Mouse (Mus musculus) neural tube, embryonic 11.5 days (tissue): ENCODE data around the gene Smim6. TPM values are rescaled to one million over a fixed set of nuclear protein-coding genes. Genes with fewer than 3 reads are reported as not detected.

Experiments
- ATAC-seq: fragments of 200-750 bp; cut with Nextera tagmentation; 2 replicates; pipeline ENCODE4 v1.8.0; 2017; ENCODE audit warnings: moderate number of reproducible peaks, mild to moderate bottlenecking, moderate TSS enrichment, moderate library complexity; ENCODE audit not compliant: insufficient read depth, low FRiP score, low TSS enrichment
- DNase-seq: peaks from one replicate; pipeline ENCODE4 v3.0.0-alpha.2; 2015; ENCODE audit warnings: low spot score
- H3K27ac ChIP-seq: fragments of 300-500 bp; sonication (generic); 2 replicates; pipeline ENCODE4 v1.5.1; 2014; ENCODE audit warnings: low read depth, mild to moderate bottlenecking, low read length
- H3K27me3 ChIP-seq: fragments of 300-500 bp; sonication (generic); 2 replicates; pipeline ENCODE4 v1.6.1; 2014; ENCODE audit warnings: mild to moderate bottlenecking, low read length, mixed read lengths; ENCODE audit not compliant: control insufficient read depth, insufficient read depth
- H3K36me3 ChIP-seq: fragments of 300-500 bp; sonication (generic); 2 replicates; pipeline ENCODE4 v1.6.1; 2014; ENCODE audit warnings: mild to moderate bottlenecking, low read length, moderate library complexity, mixed read lengths; ENCODE audit not compliant: control insufficient read depth, insufficient read depth
- H3K4me1 ChIP-seq: fragments of 300-500 bp; sonication (generic); 2 replicates; pipeline ENCODE4 v1.6.1; 2014; ENCODE audit warnings: low read length, mixed read lengths; ENCODE audit not compliant: control insufficient read depth, insufficient read depth
- H3K4me2 ChIP-seq: fragments of 300-500 bp; sonication (generic); 2 replicates; pipeline ENCODE4 v1.6.1; 2014; ENCODE audit warnings: low read depth, mild to moderate bottlenecking, moderate library complexity
- H3K4me3 ChIP-seq: fragments of 300-500 bp; sonication (generic); 2 replicates; pipeline ENCODE4 v1.5.1; 2014; ENCODE audit warnings: low read depth, low read length
- H3K9ac ChIP-seq: fragments of 300-500 bp; sonication (generic); 2 replicates; pipeline ENCODE4 v1.6.1; 2014; ENCODE audit warnings: mild to moderate bottlenecking, low read length
- H3K9me3 ChIP-seq: fragments of 300-500 bp; sonication (generic); 2 replicates; pipeline ENCODE4 v1.6.1; 2016; ENCODE audit warnings: low read length; ENCODE audit not compliant: control insufficient read depth
- WGBS: fragments of 180-500 bp; shearing (Covaris S2); extraction: QIAGEN DNeasy Blood & Tissue Kit; methylation state at CpG from one replicate; pipeline ENCODE4 v1.1.7; 2014; 5-methylcytosine and 5-hydroxymethylcytosine counted together
- polyA plus RNA-seq: library from polyadenylated mRNA; unstranded; fragments of >200 nt; fragmentation: Nextera tagmentation; extraction: Ambion mirVana; gene quantifications from 2 replicates; pipeline ENCODE4 v1.2.1, GENCODE M21; 2014

The Smim6 gene
- polyA plus RNA-seq, 1 experiment from 2014 or later: not detected

- ATAC-seq: no peak
- no peak overlapping the region for H3K4me3 ChIP-seq
- H3K9me3 ChIP-seq: no peaks in the 10 kb centered on the region
- WGBS: 95% methylated on average over 9 of the region's 9 CpGs
- DNase-seq: no peak
- H3K4me2 ChIP-seq: no peak overlapping the region
- H3K4me1 ChIP-seq: peaks cover 17% of the 10 kb centered on the region; the same call in 1 of the 2 replicates
- H3K36me3 ChIP-seq: peaks cover 12% of the 10 kb centered on the region
- H3K27ac ChIP-seq: no peak overlapping the region
- H3K27me3 ChIP-seq: no peaks in the 10 kb centered on the region
- H3K9ac ChIP-seq: no peak overlapping the region
These were observed 47.2 kb downstream of the Smim6 start for GRCm38 (mm10) chr11:115959018-115959417.

- ATAC-seq: no peak
- 90% methylated on average over 9 of the region's 9 CpGs for WGBS
These were observed 51.0 kb downstream of the Smim6 start for GRCm38 (mm10) chr11:115962651-115963412.

More at GRCm38 (mm10) chr11:115962651-115963412, 51.0 kb downstream of the Smim6 start:
- no peaks in the 10 kb centered on the region for H3K27me3 ChIP-seq
- no peak overlapping the region for H3K4me2 ChIP-seq
- H3K4me3 ChIP-seq: no peak overlapping the region
- no peak overlapping the region for H3K9ac ChIP-seq
- H3K36me3 ChIP-seq: peaks cover 28% of the 10 kb centered on the region
- no peaks in the 10 kb centered on the region for H3K9me3 ChIP-seq
- DNase-seq: no peak
- H3K4me1 ChIP-seq: no peaks in the 10 kb centered on the region
- no peak overlapping the region for H3K27ac ChIP-seq

Other genes starting within 250 kb of the Smim6 start
- 86.7 and 89.8 TPM in 2 replicates for gene Grb2, start 203.4 kb upstream of the Smim6 start, polyA plus RNA-seq
- 18.6 and 19.0 TPM in 2 replicates for gene Tmem94, start 146.6 kb upstream of the Smim6 start, polyA plus RNA-seq
- gene Caskin2, start 98.4 kb upstream of the Smim6 start, polyA plus RNA-seq: 16.4 and 19.1 TPM in 2 replicates
- 26.1 and 29.8 TPM in 2 replicates for gene Tsen54, start 97.3 kb upstream of the Smim6 start, polyA plus RNA-seq
- gene Llgl2, start 88.0 kb upstream of the Smim6 start, polyA plus RNA-seq: 6.1 and 6.5 TPM in 2 replicates
- 0.12 and 0.13 TPM in 2 replicates for gene Myo15b, start 53.6 kb upstream of the Smim6 start, polyA plus RNA-seq
- 2.0 and 3.4 TPM in 2 replicates for gene Smim5, start 12.1 kb upstream of the Smim6 start, polyA plus RNA-seq
- gene Sap30bp, start 21.3 kb downstream of the Smim6 start, polyA plus RNA-seq: 48.9 and 51.8 TPM in 2 replicates
- gene Recql5, start 21.5 kb downstream of the Smim6 start, polyA plus RNA-seq: 23.9 and 25.2 TPM in 2 replicates
- gene Itgb4, start 62.7 kb downstream of the Smim6 start, polyA plus RNA-seq: 0.58 and 0.72 TPM in 2 replicates
- 122 and 124 TPM in 2 replicates for gene Galk1, start 100.7 kb downstream of the Smim6 start, polyA plus RNA-seq
- gene H3f3b, start 115.9 kb downstream of the Smim6 start, polyA plus RNA-seq: 1,827 and 1,865 TPM in 2 replicates
- 30.3 and 34.4 TPM in 2 replicates for gene Unk, start 118.3 kb downstream of the Smim6 start, polyA plus RNA-seq
- gene Unc13d, start 165.9 kb downstream of the Smim6 start, polyA plus RNA-seq: 1.3 and 1.5 TPM in 2 replicates
- gene Wbp2, start 175.0 kb downstream of the Smim6 start, polyA plus RNA-seq: 95.3 and 105 TPM in 2 replicates
- gene Trim47, start 215.2 kb downstream of the Smim6 start, polyA plus RNA-seq: 3.2 and 3.3 TPM in 2 replicates
- 1.6 TPM in 2 replicates for gene Trim65, start 219.1 kb downstream of the Smim6 start, polyA plus RNA-seq
- 99.8 and 102 TPM in 2 replicates for gene Mrpl38, start 226.9 kb downstream of the Smim6 start, polyA plus RNA-seq